ENCODE assay signal across 26 mouse cellular contexts in genomic region chr16:16546657-16547056, GRCm38 (mm10). TPM values are rescaled to one million over a fixed set of nuclear protein-coding genes. Genes with fewer than 3 reads are reported as not detected.
DNase-seq lines count a peak whose midpoint lies in the region; ATAC-seq lines count a peak whose summit lies in the region.
"Had no signal": no experiment of that assay in that cellular context is flagged by ENCODE, and none has a peak within 500 bp of the region (broad histone marks: within the 10 kb centered on the region; RNA-seq: fewer than 3 reads in every experiment).

No protein-coding gene starts in this region.

- no peaks in the 10 kb centered on the region for H3K9me3 ChIP-seq in forebrain, embryonic 16.5 days (ENCODE audit: control insufficient read depth, low read length)
- no peaks in the 10 kb centered on the region for H3K9me3 ChIP-seq in forebrain, embryonic 13.5 days (replicated peaks)
- H3K9me3 ChIP-seq in kidney, embryonic 15.5 days (replicated peaks): no peaks in the 10 kb centered on the region
- H3K9me3 ChIP-seq in neural tube, embryonic 15.5 days (replicated peaks): no peaks in the 10 kb centered on the region
- H3K9me3 ChIP-seq in intestine, embryonic 16.5 days (ENCODE audit: control insufficient read depth, low read length): no peaks in the 10 kb centered on the region
- H3K9me3 ChIP-seq: embryonic facial prominence, embryonic 13.5 days; limb, embryonic 10.5 days; neural tube, embryonic 13.5 days had no signal

- no peaks in the 10 kb centered on the region for H3K4me1 ChIP-seq in forebrain, embryonic 16.5 days (replicated peaks; ENCODE audit: control insufficient read depth, insufficient read depth, low read length)
- H3K4me1 ChIP-seq in forebrain, embryonic 13.5 days: peaks cover 13% of the 10 kb centered on the region
- H3K4me1 ChIP-seq in kidney, embryonic 15.5 days: no peaks in the 10 kb centered on the region
- H3K4me1 ChIP-seq in neural tube, embryonic 15.5 days: 0 out of 2 replicates have a peak, but pooled peaks cover 8% of the 10 kb centered on the region
- H3K4me1 ChIP-seq in intestine, embryonic 16.5 days (ENCODE audit: control insufficient read depth, insufficient read depth, low read length): no peaks in the 10 kb centered on the region
- H3K4me1 ChIP-seq: embryonic facial prominence, embryonic 13.5 days had no signal

- no peak for DNase-seq in kidney, adult 11 months
- no peak for DNase-seq in neural tube, embryonic 10.5 days (ENCODE audit: extremely low spot score, low spot score)
- DNase-seq in gastrocnemius, postnatal 25 days: no peak
- DNase-seq: B cell, adult 2 months; cerebellum, postnatal 36 days; embryo, embryonic 11 days; gastrocnemius, adult 2 months; kidney, postnatal 4 days; layer of hippocampus, adult 9-11 months; lung, adult 2 months; lung, postnatal 14 days; midbrain, embryonic 14.5 days; right cerebral cortex, adult 18-20 months; right cerebral cortex, postnatal 4 days; thymus, postnatal 14 days had no signal

- H3K36me3 ChIP-seq in forebrain, embryonic 16.5 days (ENCODE audit: control insufficient read depth, insufficient read depth): no peaks in the 10 kb centered on the region; the same call in 1 of the 2 replicates
- peaks cover 6% of the 10 kb centered on the region; the same call in 1 of the 2 replicates for H3K36me3 ChIP-seq in forebrain, embryonic 13.5 days (ENCODE audit: poor library complexity, severe bottlenecking)
- H3K36me3 ChIP-seq in kidney, embryonic 15.5 days: no peaks in the 10 kb centered on the region
- peaks cover 3% of the 10 kb centered on the region; the same call in 1 of the 2 replicates for H3K36me3 ChIP-seq in neural tube, embryonic 15.5 days
- no peaks in the 10 kb centered on the region for H3K36me3 ChIP-seq in intestine, embryonic 16.5 days (ENCODE audit: control insufficient read depth, insufficient read depth, low read length)
- H3K36me3 ChIP-seq: embryonic facial prominence, embryonic 13.5 days; limb, embryonic 10.5 days had no signal

- no peak overlapping the region for H3K9ac ChIP-seq in forebrain, embryonic 16.5 days (replicated peaks; ENCODE audit: low read depth, low read length)
- no peak overlapping the region for H3K9ac ChIP-seq in forebrain, embryonic 13.5 days
- H3K9ac ChIP-seq in kidney, embryonic 15.5 days: no peak overlapping the region
- H3K9ac ChIP-seq in neural tube, embryonic 15.5 days (replicated peaks): no peak overlapping the region
- H3K9ac ChIP-seq in intestine, embryonic 16.5 days (ENCODE audit: low read depth, low read length): no peak overlapping the region
- H3K9ac ChIP-seq: embryonic facial prominence, embryonic 13.5 days; neural tube, embryonic 13.5 days had no signal

- no peak overlapping the region for H3K4me3 ChIP-seq in forebrain, embryonic 16.5 days (replicated peaks; ENCODE audit: low read length)
- no peak overlapping the region for H3K4me3 ChIP-seq in forebrain, embryonic 13.5 days
- no peak overlapping the region for H3K4me3 ChIP-seq in kidney, embryonic 15.5 days (replicated peaks)
- no peak overlapping the region for H3K4me3 ChIP-seq in neural tube, embryonic 15.5 days (replicated peaks)
- H3K4me3 ChIP-seq in intestine, embryonic 16.5 days (ENCODE audit: low read length): no peak overlapping the region
- H3K4me3 ChIP-seq: embryonic facial prominence, embryonic 13.5 days; erythroblast, embryonic 14.5 days; gastrocnemius, adult 2 months; limb, embryonic 10.5 days; neural tube, embryonic 13.5 days had no signal

- 0 out of 2 replicates have a peak, but pooled peaks have one; percentile 19 for ATAC-seq in forebrain, embryonic 16.5 days
- no peak for ATAC-seq in forebrain, embryonic 13.5 days
- ATAC-seq in kidney, embryonic 15.5 days (replicated peaks; ENCODE audit: low FRiP score): 0 out of 2 replicates have a peak, but pooled peaks have one; percentile 43
- 0 out of 2 replicates have a peak, but pooled peaks have one; percentile 23 for ATAC-seq in neural tube, embryonic 15.5 days (ENCODE audit: low FRiP score)
- 0 out of 2 replicates have a peak, but pooled peaks have one; percentile 19 for ATAC-seq in intestine, embryonic 16.5 days

- no peak overlapping the region for H3K27ac ChIP-seq in forebrain, embryonic 16.5 days (ENCODE audit: low read length)
- no peak overlapping the region for H3K27ac ChIP-seq in forebrain, embryonic 13.5 days
- no peak overlapping the region for H3K27ac ChIP-seq in kidney, embryonic 15.5 days
- H3K27ac ChIP-seq in neural tube, embryonic 15.5 days (replicated peaks): no peak overlapping the region
- H3K27ac ChIP-seq in intestine, embryonic 16.5 days (ENCODE audit: low read length): no peak overlapping the region
- H3K27ac ChIP-seq: embryonic facial prominence, embryonic 13.5 days; gastrocnemius, adult 2 months; limb, embryonic 10.5 days; neural tube, embryonic 13.5 days had no signal

- H3K4me2 ChIP-seq in forebrain, embryonic 16.5 days (ENCODE audit: low read length): no peak overlapping the region
- H3K4me2 ChIP-seq in forebrain, embryonic 13.5 days: no peak overlapping the region
- no peak overlapping the region for H3K4me2 ChIP-seq in kidney, embryonic 15.5 days
- no peak overlapping the region for H3K4me2 ChIP-seq in neural tube, embryonic 15.5 days
- H3K4me2 ChIP-seq in intestine, embryonic 16.5 days (ENCODE audit: low read depth, low read length): no peak overlapping the region
- H3K4me2 ChIP-seq: embryonic facial prominence, embryonic 13.5 days; heart, embryonic 11.5 days; neural tube, embryonic 13.5 days had no signal

- WGBS in forebrain, embryonic 16.5 days: 0% methylated on average over 1 of the region's 1 CpGs
- WGBS in forebrain, embryonic 13.5 days: 0% methylated on average over 1 of the region's 1 CpGs
- 13% methylated on average over 1 of the region's 1 CpGs for WGBS in kidney, embryonic 15.5 days
- WGBS in neural tube, embryonic 15.5 days: 43% methylated on average over 1 of the region's 1 CpGs
- WGBS in intestine, embryonic 16.5 days: 60% methylated on average over 1 of the region's 1 CpGs

- H3K27me3 ChIP-seq in forebrain, embryonic 16.5 days (replicated peaks; ENCODE audit: control insufficient read depth, insufficient read depth, low read length): no peaks in the 10 kb centered on the region
- H3K27me3 ChIP-seq in forebrain, embryonic 13.5 days: no peaks in the 10 kb centered on the region
- no peaks in the 10 kb centered on the region for H3K27me3 ChIP-seq in kidney, embryonic 15.5 days
- H3K27me3 ChIP-seq in neural tube, embryonic 15.5 days (replicated peaks): no peaks in the 10 kb centered on the region
- no peaks in the 10 kb centered on the region for H3K27me3 ChIP-seq in intestine, embryonic 16.5 days (replicated peaks; ENCODE audit: control insufficient read depth, insufficient read depth, low read length)
- H3K27me3 ChIP-seq: CH12.LX; embryonic facial prominence, embryonic 13.5 days; neural tube, embryonic 13.5 days had no signal

RNA-seq across cellular contexts. Expression of gene Fgd4, which starts 53.7 kb away (rescaled TPM):
- polyA plus RNA-seq in forebrain, embryonic 16.5 days (2015; fragmentation: Nextera tagmentation; extraction: Ambion mirVana): 23.6 and 28.8 TPM in 2 replicates
- polyA plus RNA-seq in forebrain, embryonic 13.5 days (2015; fragmentation: Nextera tagmentation; extraction: Ambion mirVana): 28.9 and 30.0 TPM in 2 replicates
- polyA plus RNA-seq in kidney, embryonic 15.5 days (2015; fragmentation: Nextera tagmentation; extraction: Ambion mirVana): 12.8 and 14.8 TPM in 2 replicates
- 14.8 and 17.4 TPM in 2 replicates for polyA plus RNA-seq in neural tube, embryonic 15.5 days (2015; fragmentation: Nextera tagmentation; extraction: Ambion mirVana)
- polyA plus RNA-seq in intestine, embryonic 16.5 days (2015; fragmentation: Nextera tagmentation; extraction: Ambion mirVana): 13.0 and 14.4 TPM in 2 replicates
- total RNA-seq in gastrocnemius, postnatal 25 days (2021): 10 to 100 TPM; 10.1 to 20.2 TPM
- polyA plus RNA-seq: erythroblast, embryonic 14.5 days had no signal
